Mouse (Mus musculus) ES-Bruce4 (cell line): ENCODE data around the gene Col1a2.

Source experiments
- CTCF ChIP-seq: IDR thresholded peaks from one replicate; pipeline ENCODE4 v1.8.1; 2011; ENCODE audit warnings: low read depth, low read length
- POLR2A ChIP-seq: IDR thresholded peaks from one replicate; pipeline ENCODE4 v1.8.1; 2011; ENCODE audit warnings: low read length; ENCODE audit not compliant: insufficient read depth

DNA sequence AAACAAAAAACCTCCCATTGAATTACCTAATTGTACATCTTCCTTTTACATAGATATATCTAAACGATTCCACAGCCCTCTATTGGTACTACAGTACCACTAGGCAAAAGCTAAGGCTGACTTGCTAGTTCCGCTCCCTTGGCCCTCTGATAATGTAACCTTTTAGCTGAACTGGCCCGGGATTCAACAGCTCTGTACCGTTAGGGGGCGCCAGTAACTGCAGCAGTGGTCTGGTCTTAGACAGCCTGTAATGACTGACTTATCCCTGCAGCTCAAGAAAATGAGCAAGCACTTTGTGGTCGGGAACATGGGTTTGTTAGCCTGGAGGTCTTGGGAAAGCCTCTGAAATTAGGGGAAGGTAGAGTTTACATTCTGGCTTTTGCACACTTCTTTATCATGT lies 39.9 kb downstream of the Col1a2 start:
- TF ChIP-seq POLR2A (no peak), CTCF (peak; percentile 76)
